8 mouse cellular contexts compared by ENCODE assay signal in genomic region chr2:69822361-69823128, GRCm38 (mm10). TPM values are rescaled to one million over a fixed set of nuclear protein-coding genes. Genes with fewer than 3 reads are reported as not detected.
DNase-seq lines count a peak whose midpoint lies in the region; ATAC-seq lines count a peak whose summit lies in the region.

No protein-coding gene starts in this region.

- H3K9me3 ChIP-seq in embryonic facial prominence, embryonic 11.5 days (replicated peaks; ENCODE audit: control insufficient read depth, low read length) = no peaks in the 10 kb centered on the region
- no peaks in the 10 kb centered on the region for H3K9me3 ChIP-seq in liver, embryonic 16.5 days (replicated peaks; ENCODE audit: control insufficient read depth, low read length)
- H3K9me3 ChIP-seq in neural tube, embryonic 12.5 days = no peaks in the 10 kb centered on the region

- peak overlapping the region; percentile 97 for H3K9ac ChIP-seq in embryonic facial prominence, embryonic 11.5 days (replicated peaks; ENCODE audit: low read length)
- H3K9ac ChIP-seq in liver, embryonic 16.5 days (ENCODE audit: low read depth, low read length) = peak overlapping the region; percentile 92
- H3K9ac ChIP-seq in neural tube, embryonic 12.5 days = peak overlapping the region; percentile 91

- peak overlapping the region; percentile 89 for H3K27ac ChIP-seq in embryonic facial prominence, embryonic 11.5 days (replicated peaks; ENCODE audit: low read depth, low read length)
- H3K27ac ChIP-seq in liver, embryonic 16.5 days (ENCODE audit: low read length) = peak overlapping the region; percentile 88
- peak overlapping the region; percentile 79 for H3K27ac ChIP-seq in neural tube, embryonic 12.5 days

- peak overlapping the region; percentile 88 for H3K4me3 ChIP-seq in embryonic facial prominence, embryonic 11.5 days (ENCODE audit: low read depth, low read length)
- H3K4me3 ChIP-seq in liver, embryonic 16.5 days (ENCODE audit: low read depth, low read length) = peak overlapping the region; percentile 85
- H3K4me3 ChIP-seq in neural tube, embryonic 12.5 days = peak overlapping the region; percentile 93

- H3K36me3 ChIP-seq in embryonic facial prominence, embryonic 11.5 days (replicated peaks; ENCODE audit: control insufficient read depth, insufficient read depth, low read depth, low read length) = no peaks in the 10 kb centered on the region; the same call in 1 of the 2 replicates
- peaks cover 9% of the 10 kb centered on the region; the same call in 1 of the 2 replicates for H3K36me3 ChIP-seq in liver, embryonic 16.5 days (ENCODE audit: control insufficient read depth, insufficient read depth)
- H3K36me3 ChIP-seq in neural tube, embryonic 12.5 days = no peaks in the 10 kb centered on the region

- H3K27me3 ChIP-seq in embryonic facial prominence, embryonic 11.5 days (ENCODE audit: control insufficient read depth, insufficient read depth, low read length) = no peaks in the 10 kb centered on the region
- H3K27me3 ChIP-seq in liver, embryonic 16.5 days (ENCODE audit: control insufficient read depth, insufficient read depth, low read depth, low read length) = no peaks in the 10 kb centered on the region
- H3K27me3 ChIP-seq in neural tube, embryonic 12.5 days (replicated peaks) = no peaks in the 10 kb centered on the region

- ATAC-seq in embryonic facial prominence, embryonic 11.5 days (replicated peaks; ENCODE audit: insufficient number of reproducible peaks, low FRiP score, low TSS enrichment, low read depth) = peak; percentile 68
- ATAC-seq in liver, embryonic 16.5 days (ENCODE audit: low read depth) = peak; percentile 38
- ATAC-seq in neural tube, embryonic 12.5 days (ENCODE audit: low FRiP score, low read depth) = peak; percentile 81

- WGBS in embryonic facial prominence, embryonic 11.5 days = 0% methylated on average over 61 of the region's 80 CpGs
- under 1% methylated on average over 66 of the region's 80 CpGs for WGBS in liver, embryonic 16.5 days (ENCODE audit: insufficient replicate concordance)
- under 1% methylated on average over 79 of the region's 80 CpGs for WGBS in neural tube, embryonic 12.5 days

- DNase-seq in 416B (ENCODE audit: low read depth) = peak; percentile 58
- peak; percentile 67 for DNase-seq in adrenal gland, postnatal 10 days
- DNase-seq in embryonic facial prominence, embryonic 11.5 days (ENCODE audit: low spot score) = peak; percentile 75
- DNase-seq in heart, adult 8-10 months (ENCODE audit: low spot score) = peak; percentile 33
- peak; percentile 14 for DNase-seq in kidney, adult 9 months
- DNase-seq in thymus, adult 18-20 months = peak; percentile 7 to 9

- H3K4me1 ChIP-seq in embryonic facial prominence, embryonic 11.5 days (ENCODE audit: control insufficient read depth, insufficient read depth, low read length) = no peaks in the 10 kb centered on the region
- peaks cover 44% of the 10 kb centered on the region for H3K4me1 ChIP-seq in liver, embryonic 16.5 days (ENCODE audit: control insufficient read depth, low read depth, low read length)
- peaks cover 12% of the 10 kb centered on the region; the same call in 1 of the 2 replicates for H3K4me1 ChIP-seq in neural tube, embryonic 12.5 days

- peak overlapping the region; percentile 87 for H3K4me2 ChIP-seq in embryonic facial prominence, embryonic 11.5 days (ENCODE audit: low read depth, low read length)
- peak overlapping the region; percentile 74 for H3K4me2 ChIP-seq in liver, embryonic 16.5 days (ENCODE audit: low read depth, low read length)
- H3K4me2 ChIP-seq in neural tube, embryonic 12.5 days (replicated peaks) = peak overlapping the region; percentile 83

RNA-seq across cellular contexts. Expression of gene Klhl23, which starts 0.8 kb away (rescaled TPM):
- total RNA-seq in adrenal gland, postnatal 10 days (2021) = 10 to 100 TPM; 10.1 to 15.3 TPM
- 30.8 and 32.3 TPM in 2 replicates for polyA plus RNA-seq in embryonic facial prominence, embryonic 11.5 days (2014; fragmentation: Nextera tagmentation; extraction: Ambion mirVana)
- total RNA-seq in heart, adult 8-10 months (2022) = 10 to 100 TPM; 27.3 to 34.6 (median 33.3) TPM
- 19.6 and 22.4 TPM in 2 replicates for polyA plus RNA-seq in liver, embryonic 16.5 days (2015; fragmentation: Nextera tagmentation; extraction: Ambion mirVana)
- polyA plus RNA-seq in neural tube, embryonic 12.5 days (2016; fragmentation: Nextera tagmentation; extraction: Ambion mirVana) = 46.4 and 50.9 TPM in 2 replicates

RNA-seq across cellular contexts. Expression of gene Phospho2, which starts 33.1 kb away (rescaled TPM):
- 10 to 100 TPM; 15.8 to 18.1 TPM for total RNA-seq in adrenal gland, postnatal 10 days (2021)
- polyA plus RNA-seq in embryonic facial prominence, embryonic 11.5 days (2014; fragmentation: Nextera tagmentation; extraction: Ambion mirVana) = 36.1 and 37.5 TPM in 2 replicates
- 10 to 100 TPM; 24.6 to 31.0 (median 25.9) TPM for total RNA-seq in heart, adult 8-10 months (2022)
- 10.5 and 11.0 TPM in 2 replicates for polyA plus RNA-seq in liver, embryonic 16.5 days (2015; fragmentation: Nextera tagmentation; extraction: Ambion mirVana)
- polyA plus RNA-seq in neural tube, embryonic 12.5 days (2016; fragmentation: Nextera tagmentation; extraction: Ambion mirVana) = 38.3 and 39.2 TPM in 2 replicates

RNA-seq across cellular contexts. Expression of gene Ccdc173, which starts 33.2 kb away (rescaled TPM):
- 1 to 10 TPM; 1.3 to 1.9 TPM for total RNA-seq in adrenal gland, postnatal 10 days (2021)
- polyA plus RNA-seq in embryonic facial prominence, embryonic 11.5 days (2014; fragmentation: Nextera tagmentation; extraction: Ambion mirVana) = 1.6 and 2.5 TPM in 2 replicates
- total RNA-seq in heart, adult 8-10 months (2022) = under 1 TPM; 0.29 to 1.00 (median 0.65) TPM
- polyA plus RNA-seq in liver, embryonic 16.5 days (2015; fragmentation: Nextera tagmentation; extraction: Ambion mirVana) = 0.08 and 0.20 TPM in 2 replicates
- 4.4 and 4.7 TPM in 2 replicates for polyA plus RNA-seq in neural tube, embryonic 12.5 days (2016; fragmentation: Nextera tagmentation; extraction: Ambion mirVana)

RNA-seq across cellular contexts. Expression of gene Ssb, which starts 38.8 kb away (rescaled TPM):
- 100 to 1,000 TPM; 151 to 160 TPM for total RNA-seq in adrenal gland, postnatal 10 days (2021)
- 436 and 508 TPM in 2 replicates for polyA plus RNA-seq in embryonic facial prominence, embryonic 11.5 days (2014; fragmentation: Nextera tagmentation; extraction: Ambion mirVana)
- total RNA-seq in heart, adult 8-10 months (2022) = 10 to 100 TPM; 58.2 to 78.0 (median 62.0) TPM
- 103 and 116 TPM in 2 replicates for polyA plus RNA-seq in liver, embryonic 16.5 days (2015; fragmentation: Nextera tagmentation; extraction: Ambion mirVana)
- polyA plus RNA-seq in neural tube, embryonic 12.5 days (2016; fragmentation: Nextera tagmentation; extraction: Ambion mirVana) = 355 and 373 TPM in 2 replicates

Comparison
In these comparisons a context has a peak if more than half of its experiments do, and no peak if none do; other contexts are left out.
1. Peak in every context shown above with its lines: DNase-seq, ATAC-seq, H3K4me3 ChIP-seq and H3K27ac ChIP-seq.
2. DNase-seq: peak in every context shown above with its lines; median percentile 75 in embryonic facial prominence, embryonic 11.5 days; 67 in adrenal gland, postnatal 10 days; 58 in 416B; 33 in heart, adult 8-10 months; 14 in kidney, adult 9 months; 8 in thymus, adult 18-20 months.